Mouse (Mus musculus) frontal cortex, postnatal 10 days (tissue): ENCODE measurements at regions not wholly inside any gene's neighbourhood (a gene's known extent, or its start where the extent isn't known, plus 50 kb on each side); places are given as distances from the start of the nearest gene placed in this dataset.
A peak's percentile ranks its signal among the peaks of the same experiment; 100 is the strongest.

Experiments used
- DNase-seq, 2 experiments: peaks; one replicate each; pipeline ENCODE4 v3.0.0; 2022; ENCODE audit warnings: low spot score in 2 of 2, mixed read lengths in 1 of 2

GRCm38 (mm10) chr19:55985518-55985917 is 243.9 kb downstream of the Tcf7l2 start:
- DNase-seq, result no peak

- peak in 1 of 2 experiments; percentile 20 for DNase-seq
These were observed 250.4 kb downstream of the Tcf7l2 start for GRCm38 (mm10) chr19:55991791-55992726.

GRCm38 (mm10) chr19:55992727-55993066 is 251.1 kb downstream of the Tcf7l2 start:
- no peak for DNase-seq

GRCm38 (mm10) chr19:55995721-55996120 is 254.1 kb downstream of the Tcf7l2 start:
- no peak for DNase-seq

- DNase-seq, result no peak
These were observed 257.0 kb downstream of the Tcf7l2 start for GRCm38 (mm10) chr19:55998454-55999180.

GRCm38 (mm10) chr19:55999409-55999808 is 257.8 kb downstream of the Tcf7l2 start:
- DNase-seq, result no peak

GRCm38 (mm10) chr19:56001428-56001827 is 259.8 kb downstream of the Tcf7l2 start:
- no peak for DNase-seq

GRCm38 (mm10) chr19:56005886-56006285 is 264.3 kb downstream of the Tcf7l2 start:
- no peak for DNase-seq

GRCm38 (mm10) chr19:56007433-56007832 is 265.8 kb downstream of the Tcf7l2 start:
- DNase-seq, result no peak

GRCm38 (mm10) chr19:56010766-56011165 is 269.1 kb downstream of the Tcf7l2 start:
- DNase-seq, result no peak

- DNase-seq, result no peak
These were observed 269.7 kb downstream of the Tcf7l2 start for GRCm38 (mm10) chr19:56011292-56011691.

- no peak for DNase-seq
These were observed 270.2 kb upstream of the Habp2 start for GRCm38 (mm10) chr19:56016548-56017346.

GRCm38 (mm10) chr19:56017524-56017923 is 269.4 kb upstream of the Habp2 start:
- no peak for DNase-seq

- no peak for DNase-seq
These were observed 267.8 kb upstream of the Habp2 start for GRCm38 (mm10) chr19:56019143-56019542.

- DNase-seq, result no peak
These were observed 264.6 kb upstream of the Habp2 start for GRCm38 (mm10) chr19:56022348-56022747.

- DNase-seq, result no peak
These were observed 262.3 kb upstream of the Habp2 start for GRCm38 (mm10) chr19:56024599-56024998.

GRCm38 (mm10) chr19:56029428-56030281 is 257.3 kb upstream of the Habp2 start:
- peak; percentile 67 to 70 for DNase-seq

GRCm38 (mm10) chr19:56030401-56030925 is 256.5 kb upstream of the Habp2 start:
- no peak for DNase-seq

GRCm38 (mm10) chr19:56034552-56034951 is 252.4 kb upstream of the Habp2 start:
- DNase-seq, result no peak

- no peak for DNase-seq
These were observed 249.4 kb upstream of the Habp2 start for GRCm38 (mm10) chr19:56037584-56037983.
